Mouse (Mus musculus): ENCODE measurements around the gene Zfp579. TPM values are rescaled to one million over a fixed set of nuclear protein-coding genes. Genes with fewer than 3 reads are reported as not detected.

Zfp579 gene
- polyA plus RNA-seq (2014; fragmentation: Illumina TruSeq; extraction: RNeasy Lipid Tissue Mini Kit (QIAGEN cat#74804); ENCODE audit: low read depth, low replicate concordance): 36.0 TPM

DNA sequence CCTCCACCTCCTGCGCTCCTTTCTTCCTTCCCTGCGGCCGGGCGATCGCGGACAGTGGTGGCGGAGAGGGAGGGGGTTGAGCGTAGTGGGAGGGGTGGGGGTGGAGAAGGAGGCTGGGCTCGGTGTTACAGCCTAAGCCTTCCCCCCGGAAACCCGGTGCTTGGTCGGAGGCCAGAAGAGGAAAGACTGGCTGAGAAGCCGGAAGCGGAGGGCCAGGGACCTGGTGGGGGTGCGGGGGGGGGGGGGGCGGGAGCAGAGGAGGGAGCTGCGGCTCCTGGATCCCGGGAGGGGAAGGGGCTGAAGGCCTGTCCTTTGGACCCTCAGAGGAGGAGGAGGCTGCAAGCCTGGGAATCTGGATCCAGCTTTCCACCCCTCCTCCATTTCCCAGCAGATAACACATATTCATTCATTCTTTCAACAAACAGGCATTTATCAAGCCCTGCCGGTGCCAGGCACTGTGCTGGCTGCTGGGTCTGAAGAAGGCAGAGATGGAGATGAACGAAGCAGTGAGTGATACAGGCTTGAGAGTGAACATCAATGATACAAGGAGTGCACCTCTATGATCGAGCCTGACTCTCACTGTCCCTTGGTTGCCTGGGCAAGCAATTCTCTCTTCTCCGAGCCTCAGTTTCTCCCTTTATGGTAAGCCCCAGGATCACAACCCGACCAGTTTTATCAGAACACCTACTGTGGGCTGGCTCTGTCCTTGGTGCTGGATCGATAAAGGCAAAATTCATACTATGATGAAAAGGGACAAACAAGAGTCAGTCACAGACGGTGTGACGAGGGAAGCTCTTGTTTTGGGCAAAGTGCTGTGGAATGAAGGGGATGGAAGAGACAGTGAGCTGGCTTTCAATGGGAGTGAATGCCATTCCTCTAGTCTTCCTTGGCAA, at the start of gene Zfp579:
Gene Zfp579 (minus strand): TSS at position 156 of the 893 bp plus-strand sequence.

DNA sequence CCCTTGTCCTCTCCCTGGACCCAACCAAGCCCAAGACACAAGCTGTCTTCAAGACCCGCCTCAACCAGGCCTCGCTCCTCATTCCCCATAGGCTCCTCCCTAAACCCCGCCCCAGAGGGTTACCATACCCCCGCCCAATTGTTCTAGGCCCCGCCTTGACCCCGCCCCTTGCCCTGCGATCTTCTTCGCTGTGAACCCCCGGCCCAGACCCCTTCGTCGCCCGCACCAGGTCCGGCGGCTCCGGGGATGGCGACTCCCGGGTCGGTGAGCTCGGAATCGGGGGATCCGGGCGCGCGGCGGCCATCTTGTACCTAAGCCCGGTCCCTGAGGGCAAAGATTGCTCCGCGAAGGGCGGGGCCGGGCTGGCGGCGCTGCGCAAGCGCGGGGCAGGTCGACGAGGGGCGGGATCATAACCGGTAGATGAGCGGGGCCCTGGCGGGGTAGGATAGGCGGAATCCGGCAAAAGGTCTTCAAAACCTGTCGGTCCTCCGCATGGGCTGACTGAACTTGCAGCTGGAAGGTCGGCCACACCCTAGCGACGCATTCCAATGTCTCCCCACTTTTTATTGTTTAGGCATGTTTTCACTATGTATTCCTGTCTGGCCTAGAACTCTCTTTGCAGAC, 42.3 kb upstream of the Zfp579 start, which contains the start of gene Zfp784:
Gene Zfp784 (minus strand): TSS at position 338 of the 624 bp plus-strand sequence.

DNA sequence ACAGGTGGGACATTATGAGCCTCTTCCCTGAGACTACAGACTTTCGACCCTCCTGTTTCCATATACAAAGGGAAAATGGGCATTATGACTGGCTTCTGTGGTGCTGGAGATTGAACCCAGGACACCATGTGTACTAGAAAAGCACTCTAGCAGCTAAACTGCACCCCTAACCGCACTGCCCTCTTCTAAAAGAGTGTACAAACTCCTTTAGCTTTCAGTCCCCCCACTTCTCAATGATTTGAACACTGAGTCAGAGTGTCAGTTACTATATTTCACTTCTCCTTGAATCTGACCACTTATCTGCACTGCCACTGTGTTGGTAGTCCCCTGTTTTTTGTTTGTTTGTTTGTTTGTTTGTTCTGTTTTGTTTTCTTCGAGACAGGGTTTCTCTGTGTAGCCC, 37.9 kb upstream of the Zfp579 start, which contains the start of gene 4632433K11Rik:
Gene 4632433K11Rik (plus strand): TSS at position 301 of the 400 bp plus-strand sequence.

DNA sequence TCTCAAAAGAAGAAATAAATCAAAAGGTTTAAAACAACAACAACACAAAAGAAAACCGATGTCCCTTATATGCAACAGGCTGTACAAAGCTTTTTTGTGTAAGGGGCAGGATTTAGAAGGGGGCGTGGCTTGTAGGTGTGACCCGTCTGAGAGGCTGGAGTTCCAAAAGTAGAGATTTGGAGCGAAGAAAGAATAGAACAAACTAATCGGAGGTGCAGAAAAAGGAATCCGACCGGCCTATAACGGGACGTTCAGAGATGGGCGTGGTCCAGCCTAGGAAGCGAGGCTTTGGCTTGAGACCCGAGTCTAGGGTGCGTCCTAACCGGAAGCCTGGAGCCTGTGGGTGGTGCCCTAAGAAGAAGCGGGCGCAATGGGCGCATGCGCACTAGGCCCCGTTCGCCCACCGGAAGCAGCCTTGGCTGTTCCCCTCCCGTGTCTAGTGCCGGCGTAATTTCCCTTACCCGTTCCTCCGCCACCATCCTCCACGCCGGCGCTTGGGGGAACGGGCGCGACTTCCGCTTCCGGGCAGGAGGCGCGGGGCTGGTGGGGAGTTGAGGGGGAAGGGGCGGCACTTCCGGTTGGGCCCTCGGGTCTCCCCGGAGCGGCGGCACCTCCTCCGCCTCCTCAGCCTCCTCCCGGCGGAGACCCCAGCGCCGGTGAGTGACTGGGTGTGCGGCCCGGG, 24.2 kb upstream of the Zfp579 start, which contains the start of the genes Zfp865 and Ccdc106:
Gene Zfp865 (plus strand): TSS at position 377 of the 682 bp plus-strand sequence.
Gene Ccdc106 (plus strand): TSS at position 554 of the 682 bp plus-strand sequence.

DNA sequence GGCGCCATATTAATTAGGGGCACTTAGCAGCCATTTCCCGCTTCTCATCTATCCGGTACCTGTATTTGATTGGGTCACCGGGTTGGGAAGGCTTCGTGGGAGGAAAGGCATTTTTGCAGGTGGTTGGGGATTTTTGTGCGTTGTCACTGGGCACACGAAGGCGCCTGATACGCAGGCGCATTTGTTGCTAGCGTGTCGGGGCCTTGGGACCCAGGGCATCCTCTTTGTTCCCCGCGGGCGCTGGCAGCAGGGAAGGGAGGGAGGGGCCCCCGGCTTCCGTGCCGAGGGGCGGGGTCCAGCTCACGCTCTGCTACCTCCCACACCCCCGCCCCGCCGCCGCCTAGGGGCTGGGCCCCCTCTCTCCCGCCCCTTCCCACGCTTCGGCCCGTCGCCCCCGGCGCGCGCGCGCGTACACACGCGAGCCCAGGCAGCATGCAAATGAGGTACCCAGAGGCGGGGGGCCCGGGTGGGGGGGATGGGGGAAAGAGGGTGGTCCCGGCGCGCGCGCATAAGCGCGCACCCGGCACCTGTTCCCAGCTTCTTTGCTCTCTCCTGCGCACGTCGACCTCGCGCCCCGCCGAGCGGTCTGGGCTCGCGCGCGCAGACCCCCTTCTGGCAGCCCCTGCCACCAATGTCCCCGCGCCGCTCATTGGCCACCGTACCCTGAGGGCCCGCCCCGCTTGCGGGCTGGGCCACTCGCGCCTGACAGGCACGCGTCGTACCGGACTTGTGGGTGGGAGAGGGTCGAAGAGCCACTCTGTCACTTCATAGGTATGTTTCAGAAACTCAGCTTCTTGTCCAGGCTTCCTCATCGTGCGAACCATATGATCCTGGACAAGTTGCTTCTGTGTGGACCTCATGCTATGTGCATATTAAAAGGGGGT, 19.4 kb upstream of the Zfp579 start, which contains the start of gene Gm44973:
Gene Gm44973 (plus strand): TSS at position 379 of the 884 bp plus-strand sequence.

DNA sequence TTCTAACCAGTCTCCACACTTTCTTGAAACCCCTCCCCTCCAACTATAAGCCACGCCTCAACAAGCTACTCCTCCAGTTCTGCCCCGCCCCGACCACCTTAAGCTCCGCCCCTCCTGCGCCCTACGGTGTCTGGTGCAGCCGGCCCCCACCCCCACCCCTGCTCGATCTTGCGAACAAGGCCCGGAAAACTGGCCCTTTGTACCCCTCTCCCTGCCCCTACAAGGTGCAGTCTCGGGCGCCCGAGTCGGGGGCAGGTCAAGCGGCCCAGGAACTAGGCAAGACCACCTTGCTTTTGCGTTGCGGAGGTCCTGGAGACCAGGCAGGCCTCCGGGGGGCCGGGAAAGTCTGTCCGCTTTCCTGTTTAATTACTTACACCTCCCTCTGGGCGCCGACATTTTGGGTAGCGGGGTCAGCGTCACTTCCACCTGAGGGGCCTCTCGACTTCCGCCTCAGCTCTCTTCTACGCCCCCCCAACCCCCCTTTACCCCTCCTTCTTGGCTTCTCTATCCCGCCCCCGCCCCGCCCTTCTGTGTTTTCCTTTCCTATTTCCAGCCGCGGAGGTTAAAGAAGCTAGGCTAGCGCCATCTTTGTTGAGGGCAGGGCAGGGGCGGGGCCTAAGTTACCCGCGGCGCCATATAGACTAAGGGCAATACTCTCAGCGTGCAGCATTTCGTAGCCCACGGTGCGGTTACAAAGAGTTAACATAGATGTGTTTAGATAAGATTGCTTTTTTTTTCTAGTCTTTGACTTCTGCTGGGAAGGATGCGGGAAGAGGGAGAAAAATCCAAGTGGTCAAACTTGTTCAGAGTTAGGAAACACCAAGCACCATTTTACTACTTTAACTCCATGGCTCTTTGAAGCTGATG, 18.5 kb upstream of the Zfp579 start, which contains the start of the genes Zfp524 and Fiz1:
Gene Zfp524 (plus strand): TSS at position 165 of the 867 bp plus-strand sequence.
Gene Fiz1 (minus strand): TSS at position 447 of the 867 bp plus-strand sequence.

DNA sequence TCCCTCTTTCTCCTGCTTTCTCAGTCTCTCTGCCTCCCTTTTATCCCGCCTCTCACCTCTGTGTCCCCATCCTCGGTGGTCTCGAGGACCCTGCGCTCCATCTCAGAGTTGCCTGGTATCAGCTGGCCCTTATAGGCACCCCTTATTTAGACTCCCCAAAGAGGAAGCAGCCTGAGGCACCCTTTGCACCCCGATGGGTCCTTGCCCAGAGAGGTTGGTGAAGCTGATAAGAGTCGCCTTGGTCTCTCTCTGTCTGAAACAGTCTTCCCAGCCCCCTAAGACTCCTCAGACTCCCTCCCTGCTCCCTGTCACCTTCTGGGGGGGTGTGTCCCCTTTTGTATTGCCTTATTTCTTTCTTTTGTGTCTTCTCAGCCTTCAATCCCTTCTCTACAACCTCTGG, 24.9 kb downstream of the Zfp579 start, which contains the start of gene Sbk3:
Gene Sbk3 (minus strand): TSS at position 101 of the 400 bp plus-strand sequence.

DNA sequence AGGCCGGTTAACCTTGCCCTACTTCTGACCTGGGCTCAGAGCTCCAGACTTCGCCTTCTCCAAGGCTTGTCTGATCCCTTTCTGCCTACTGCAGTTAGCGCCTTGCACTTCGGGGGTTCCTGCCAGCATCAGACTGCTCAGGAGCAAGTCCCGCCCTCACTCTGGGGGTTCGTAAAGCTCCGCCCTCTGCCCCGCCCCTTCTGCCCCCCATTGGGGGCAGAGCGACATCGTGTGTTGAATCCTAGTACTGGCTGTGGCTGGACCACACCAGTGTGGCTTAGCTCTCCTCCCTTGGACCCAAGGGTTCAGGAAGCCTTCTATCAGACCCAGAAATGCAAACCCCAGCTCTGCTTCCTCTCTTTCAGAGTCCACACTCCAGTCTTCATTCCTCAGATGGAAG, 31.7 kb downstream of the Zfp579 start, which contains the start of gene Sbk2:
Gene Sbk2 (minus strand): TSS at position 135 of the 400 bp plus-strand sequence.

Other genes with a start within 250 kb of the Zfp579 start
- not detected for gene Cox6b2, start 243.1 kb downstream of the Zfp579 start, polyA plus RNA-seq (2014; fragmentation: Illumina TruSeq; extraction: RNeasy Lipid Tissue Mini Kit (QIAGEN cat#74804); ENCODE audit: low read depth, low replicate concordance)
- gene Fam71e2, start 224.9 kb downstream of the Zfp579 start, polyA plus RNA-seq (2014; fragmentation: Illumina TruSeq; extraction: RNeasy Lipid Tissue Mini Kit (QIAGEN cat#74804); ENCODE audit: low read depth, low replicate concordance): not detected
- gene Il11, start 213.3 kb downstream of the Zfp579 start, polyA plus RNA-seq (2014; fragmentation: Illumina TruSeq; extraction: RNeasy Lipid Tissue Mini Kit (QIAGEN cat#74804); ENCODE audit: low read depth, low replicate concordance): 0.38 TPM
- not detected for gene Tmem190, start 213.2 kb downstream of the Zfp579 start, polyA plus RNA-seq (2014; fragmentation: Illumina TruSeq; extraction: RNeasy Lipid Tissue Mini Kit (QIAGEN cat#74804); ENCODE audit: low read depth, low replicate concordance)
- gene Tmem238, start 206.5 kb downstream of the Zfp579 start, polyA plus RNA-seq (2014; fragmentation: Illumina TruSeq; extraction: RNeasy Lipid Tissue Mini Kit (QIAGEN cat#74804); ENCODE audit: low read depth, low replicate concordance): 1.2 TPM
- gene Rpl28, start 203.3 kb downstream of the Zfp579 start, polyA plus RNA-seq (2014; fragmentation: Illumina TruSeq; extraction: RNeasy Lipid Tissue Mini Kit (QIAGEN cat#74804); ENCODE audit: low read depth, low replicate concordance): 18.9 TPM
- gene Ube2s, start 183.6 kb downstream of the Zfp579 start, polyA plus RNA-seq (2014; fragmentation: Illumina TruSeq; extraction: RNeasy Lipid Tissue Mini Kit (QIAGEN cat#74804); ENCODE audit: low read depth, low replicate concordance): 2.9 TPM
- 0.66 TPM for gene Shisa7, start 151.5 kb downstream of the Zfp579 start, polyA plus RNA-seq (2014; fragmentation: Illumina TruSeq; extraction: RNeasy Lipid Tissue Mini Kit (QIAGEN cat#74804); ENCODE audit: low read depth, low replicate concordance)
- 1.4 TPM for gene Isoc2b, start 125.9 kb downstream of the Zfp579 start, polyA plus RNA-seq (2014; fragmentation: Illumina TruSeq; extraction: RNeasy Lipid Tissue Mini Kit (QIAGEN cat#74804); ENCODE audit: low read depth, low replicate concordance)
- 0.44 TPM for gene Isoc2a, start 119.0 kb downstream of the Zfp579 start, polyA plus RNA-seq (2014; fragmentation: Illumina TruSeq; extraction: RNeasy Lipid Tissue Mini Kit (QIAGEN cat#74804); ENCODE audit: low read depth, low replicate concordance)
- gene Gm36210, start 89.6 kb downstream of the Zfp579 start, polyA plus RNA-seq (2014; fragmentation: Illumina TruSeq; extraction: RNeasy Lipid Tissue Mini Kit (QIAGEN cat#74804); ENCODE audit: low read depth, low replicate concordance): not detected
- gene Zfp628, start 80.9 kb downstream of the Zfp579 start, polyA plus RNA-seq (2014; fragmentation: Illumina TruSeq; extraction: RNeasy Lipid Tissue Mini Kit (QIAGEN cat#74804); ENCODE audit: low read depth, low replicate concordance): not detected
- gene Nat14, start 74.1 kb downstream of the Zfp579 start, polyA plus RNA-seq (2014; fragmentation: Illumina TruSeq; extraction: RNeasy Lipid Tissue Mini Kit (QIAGEN cat#74804); ENCODE audit: low read depth, low replicate concordance): 1.5 TPM
- gene Ssc5d, start 70.4 kb downstream of the Zfp579 start, polyA plus RNA-seq (2014; fragmentation: Illumina TruSeq; extraction: RNeasy Lipid Tissue Mini Kit (QIAGEN cat#74804); ENCODE audit: low read depth, low replicate concordance): 0.38 TPM
- gene Sbk2, start 31.8 kb downstream of the Zfp579 start, polyA plus RNA-seq (2014; fragmentation: Illumina TruSeq; extraction: RNeasy Lipid Tissue Mini Kit (QIAGEN cat#74804); ENCODE audit: low read depth, low replicate concordance): not detected
- not detected for gene Sbk3, start 25.0 kb downstream of the Zfp579 start, polyA plus RNA-seq (2014; fragmentation: Illumina TruSeq; extraction: RNeasy Lipid Tissue Mini Kit (QIAGEN cat#74804); ENCODE audit: low read depth, low replicate concordance)
- not detected for gene Zfp524, start 18.3 kb upstream of the Zfp579 start, polyA plus RNA-seq (2014; fragmentation: Illumina TruSeq; extraction: RNeasy Lipid Tissue Mini Kit (QIAGEN cat#74804); ENCODE audit: low read depth, low replicate concordance)
- 12.5 TPM for gene Fiz1, start 18.5 kb upstream of the Zfp579 start, polyA plus RNA-seq (2014; fragmentation: Illumina TruSeq; extraction: RNeasy Lipid Tissue Mini Kit (QIAGEN cat#74804); ENCODE audit: low read depth, low replicate concordance)
- not detected for gene Gm44973, start 19.3 kb upstream of the Zfp579 start, polyA plus RNA-seq (2014; fragmentation: Illumina TruSeq; extraction: RNeasy Lipid Tissue Mini Kit (QIAGEN cat#74804); ENCODE audit: low read depth, low replicate concordance)
- gene Zfp865, start 24.2 kb upstream of the Zfp579 start, polyA plus RNA-seq (2014; fragmentation: Illumina TruSeq; extraction: RNeasy Lipid Tissue Mini Kit (QIAGEN cat#74804); ENCODE audit: low read depth, low replicate concordance): 9.8 TPM
- gene Ccdc106, start 24.4 kb upstream of the Zfp579 start, polyA plus RNA-seq (2014; fragmentation: Illumina TruSeq; extraction: RNeasy Lipid Tissue Mini Kit (QIAGEN cat#74804); ENCODE audit: low read depth, low replicate concordance): not detected
- gene 4632433K11Rik, start 38.0 kb upstream of the Zfp579 start, polyA plus RNA-seq (2014; fragmentation: Illumina TruSeq; extraction: RNeasy Lipid Tissue Mini Kit (QIAGEN cat#74804); ENCODE audit: low read depth, low replicate concordance): 2.8 TPM
- gene Zfp784, start 42.3 kb upstream of the Zfp579 start, polyA plus RNA-seq (2014; fragmentation: Illumina TruSeq; extraction: RNeasy Lipid Tissue Mini Kit (QIAGEN cat#74804); ENCODE audit: low read depth, low replicate concordance): 7.6 TPM
- 0.41 TPM for gene Zfp580, start 55.4 kb upstream of the Zfp579 start, polyA plus RNA-seq (2014; fragmentation: Illumina TruSeq; extraction: RNeasy Lipid Tissue Mini Kit (QIAGEN cat#74804); ENCODE audit: low read depth, low replicate concordance)
- gene U2af2, start 66.0 kb upstream of the Zfp579 start, polyA plus RNA-seq (2014; fragmentation: Illumina TruSeq; extraction: RNeasy Lipid Tissue Mini Kit (QIAGEN cat#74804); ENCODE audit: low read depth, low replicate concordance): 19.6 TPM
- gene Epn1, start 84.1 kb upstream of the Zfp579 start, polyA plus RNA-seq (2014; fragmentation: Illumina TruSeq; extraction: RNeasy Lipid Tissue Mini Kit (QIAGEN cat#74804); ENCODE audit: low read depth, low replicate concordance): 3.2 TPM
- gene Rfpl4, start 120.8 kb upstream of the Zfp579 start, polyA plus RNA-seq (2014; fragmentation: Illumina TruSeq; extraction: RNeasy Lipid Tissue Mini Kit (QIAGEN cat#74804); ENCODE audit: low read depth, low replicate concordance): not detected
- gene Rasl2-9, start 129.8 kb upstream of the Zfp579 start, polyA plus RNA-seq (2014; fragmentation: Illumina TruSeq; extraction: RNeasy Lipid Tissue Mini Kit (QIAGEN cat#74804); ENCODE audit: low read depth, low replicate concordance): 1.2 TPM
- gene Vmn1r55, start 153.5 kb upstream of the Zfp579 start, polyA plus RNA-seq (2014; fragmentation: Illumina TruSeq; extraction: RNeasy Lipid Tissue Mini Kit (QIAGEN cat#74804); ENCODE audit: low read depth, low replicate concordance): not detected
- not detected for gene Vmn1r56, start 200.6 kb upstream of the Zfp579 start, polyA plus RNA-seq (2014; fragmentation: Illumina TruSeq; extraction: RNeasy Lipid Tissue Mini Kit (QIAGEN cat#74804); ENCODE audit: low read depth, low replicate concordance)
- not detected for gene Vmn1r57, start 222.3 kb upstream of the Zfp579 start, polyA plus RNA-seq (2014; fragmentation: Illumina TruSeq; extraction: RNeasy Lipid Tissue Mini Kit (QIAGEN cat#74804); ENCODE audit: low read depth, low replicate concordance)